Mouse (Mus musculus) kidney, postnatal 0 days (tissue): ENCODE results near the gene Thsd7b. TPM values are rescaled to one million over a fixed set of nuclear protein-coding genes. Genes with fewer than 3 reads are reported as not detected.
A peak's percentile ranks its signal among the peaks of the same experiment; 100 is the strongest.
"Not testable (repeated sequence)": the region's sequence is repeated elsewhere in the genome, so short reads cannot be mapped to it uniquely, and the experiment has no call there.

ENCODE experiments used
- ATAC-seq: fragments of 200-750 bp; cut with Nextera tagmentation; replicated peaks from 2 replicates; pipeline ENCODE4 v1.8.0; 2017; ENCODE audit warnings: low read depth, moderate number of reproducible peaks, moderate TSS enrichment, moderate library complexity; ENCODE audit not compliant: low FRiP score
- DNase-seq: peaks from one replicate; pipeline ENCODE4 v3.0.0-alpha.2; 2016; ENCODE audit warnings: low spot score
- H3K27ac ChIP-seq: fragments of 300-500 bp; sonication (generic); 2 replicates; pipeline ENCODE4 v1.5.1; 2014; ENCODE audit warnings: mild to moderate bottlenecking
- H3K27me3 ChIP-seq: fragments of 300-500 bp; sonication (generic); 2 replicates; pipeline ENCODE4 v1.6.1; 2014; ENCODE audit warnings: low read length, mixed read lengths; ENCODE audit not compliant: insufficient read depth
- H3K36me3 ChIP-seq: fragments of 300-500 bp; sonication (generic); 2 replicates; pipeline ENCODE4 v1.6.1; 2014; ENCODE audit warnings: low read length, mixed read lengths; ENCODE audit not compliant: insufficient read depth
- H3K4me1 ChIP-seq: fragments of 300-500 bp; sonication (generic); replicated peaks from 2 replicates; pipeline ENCODE4 v1.6.1; 2014; ENCODE audit warnings: antibody characterized with exemption, low read length, mixed read lengths; ENCODE audit not compliant: insufficient read depth
- H3K4me2 ChIP-seq: fragments of 300-500 bp; sonication (generic); 2 replicates; pipeline ENCODE4 v1.6.1; 2014; ENCODE audit warnings: mild to moderate bottlenecking, low read length, moderate library complexity, mixed read lengths
- H3K4me3 ChIP-seq: fragments of 300-500 bp; sonication (generic); replicated peaks from 2 replicates; pipeline ENCODE4 v1.5.1; 2014; ENCODE audit warnings: low read depth, low read length
- H3K9ac ChIP-seq: fragments of 300-500 bp; sonication (generic); 2 replicates; pipeline ENCODE4 v1.6.1; 2014; ENCODE audit warnings: low read depth, low read length
- H3K9me3 ChIP-seq: fragments of 300-500 bp; sonication (generic); replicated peaks from 2 replicates; pipeline ENCODE4 v1.6.1; 2016; ENCODE audit warnings: low read length, inconsistent platforms, mixed read lengths
- CTCF ChIP-seq: IDR thresholded peaks from 2 replicates; pipeline ENCODE4 v1.5.1; 2016; ENCODE audit warnings: antibody characterized with exemption, low read depth, mild to moderate bottlenecking, moderate library complexity
- WGBS: fragments of 180-500 bp; shearing (Covaris S2); extraction: QIAGEN DNeasy Blood & Tissue Kit; methylation state at CpG from one replicate; pipeline ENCODE4 v1.1.7; 2014; 5-methylcytosine and 5-hydroxymethylcytosine counted together
- polyA plus RNA-seq: library from polyadenylated mRNA; unstranded; fragments of >200 nt; fragmentation: Nextera tagmentation; extraction: Ambion mirVana; gene quantifications from 2 replicates; pipeline ENCODE4 v1.2.1, GENCODE M21; 2015

The Thsd7b gene
- polyA plus RNA-seq, 1 experiment from 2014 or later = 0.36 TPM

GRCm38 (mm10) chr1:130222904-130223303 is 949.8 kb downstream of the Thsd7b start:
- TF ChIP-seq CTCF = no peak
- Histone ChIP-seq H3K4me2 (no peak overlapping the region), H3K36me3 (no peaks in the 10 kb centered on the region), H3K4me1 (0 out of 2 replicates have a peak, but pooled peaks cover 3% of the 10 kb centered on the region), H3K27me3 (no peaks in the 10 kb centered on the region), H3K27ac (no peak overlapping the region), H3K9me3 (no peaks in the 10 kb centered on the region), H3K9ac (no peak overlapping the region), H3K4me3 (no peak overlapping the region)
- ATAC-seq (no peak; the same call in 1 of the 2 replicates), DNase-seq (peak; percentile 53)
- 59% methylated on average over 2 of the region's 2 CpGs for WGBS

GRCm38 (mm10) chr1:130245563-130245962 is 972.5 kb downstream of the Thsd7b start:
- Histone ChIP-seq H3K27ac (no peak overlapping the region), H3K9ac (no peak overlapping the region), H3K36me3 (no peaks in the 10 kb centered on the region), H3K4me3 (no peak overlapping the region), H3K9me3 (no peaks in the 10 kb centered on the region), H3K4me2 (no peak overlapping the region), H3K4me1 (no peaks in the 10 kb centered on the region), H3K27me3 (no peaks in the 10 kb centered on the region)
- TF ChIP-seq CTCF = no peak
- 76% methylated on average over 3 of the region's 3 CpGs for WGBS
- ATAC-seq = no peak
- no peak for DNase-seq

GRCm38 (mm10) chr1:130246264-130246663 is 973.2 kb downstream of the Thsd7b start:
- H3K4me1 ChIP-seq, H3K9ac ChIP-seq, H3K9me3 ChIP-seq, H3K4me2 ChIP-seq, DNase-seq, H3K27me3 ChIP-seq, H3K4me3 ChIP-seq, H3K27ac ChIP-seq, H3K36me3 ChIP-seq, ATAC-seq: not testable (repeated sequence)
- WGBS = 91% methylated on average over 4 of the region's 4 CpGs

GRCm38 (mm10) chr1:130246930-130247329 is 973.8 kb downstream of the Thsd7b start:
- not testable (repeated sequence) for H3K9ac ChIP-seq, H3K4me2 ChIP-seq, H3K4me3 ChIP-seq, H3K9me3 ChIP-seq, ATAC-seq, H3K36me3 ChIP-seq, H3K27ac ChIP-seq, H3K27me3 ChIP-seq, DNase-seq, H3K4me1 ChIP-seq
- WGBS = 92% methylated on average over 4 of the region's 4 CpGs

- Histone ChIP-seq H3K4me1 (no peaks in the 10 kb centered on the region), H3K4me3 (no peak overlapping the region), H3K27me3 (no peaks in the 10 kb centered on the region), H3K9me3 (no peaks in the 10 kb centered on the region), H3K4me2 (no peak overlapping the region), H3K36me3 (no peaks in the 10 kb centered on the region), H3K9ac (no peak overlapping the region), H3K27ac (no peak overlapping the region)
- TF ChIP-seq CTCF = no peak
- no peak for DNase-seq
- WGBS = 72% methylated on average over 6 of the region's 6 CpGs
- ATAC-seq = no peak
These were observed 988.9 kb downstream of the Thsd7b start for GRCm38 (mm10) chr1:130262046-130262445.
